Mouse (Mus musculus) E14TG2a.4 (cell line): Measurements from ENCODE around the gene Hdac9.

ENCODE experiments used
- CTCF ChIP-seq: conservative IDR thresholded peaks from 2 replicates; pipeline ENCODE4 v1.5.1; 2014; ENCODE audit warnings: low read length
- POU5F1 ChIP-seq: IDR thresholded peaks from 2 replicates; pipeline ENCODE4 v1.6.1; 2014; ENCODE audit warnings: low read length, borderline replicate concordance

- TF ChIP-seq CTCF, result no peak
- no peak for TF ChIP-seq POU5F1
Measured at GRCm38 (mm10) chr12:34113336-34113735, 803.6 kb downstream of the Hdac9 start.
